Mouse (Mus musculus) hindbrain, embryonic 14.5 days (tissue): ENCODE data around the gene Neurod2. TPM values are rescaled to one million over a fixed set of nuclear protein-coding genes. Genes with fewer than 3 reads are reported as not detected.
A peak's percentile ranks its signal among the peaks of the same experiment; 100 is the strongest.

Experiments used
- ATAC-seq: fragments of 200-750 bp; cut with Nextera tagmentation; 2 replicates; pipeline ENCODE4 v1.8.0; 2017; ENCODE audit warnings: moderate number of reproducible peaks, mild to moderate bottlenecking, moderate TSS enrichment, moderate library complexity; ENCODE audit not compliant: low FRiP score
- DNase-seq: peaks from one replicate; pipeline ENCODE4 v3.0.0-alpha.2; 2015; ENCODE audit warnings: low spot score
- H3K27ac ChIP-seq: fragments of 300-500 bp; sonication (generic); 2 replicates; pipeline ENCODE4 v1.5.1; 2014; ENCODE audit warnings: mild to moderate bottlenecking, moderate library complexity
- H3K27me3 ChIP-seq: fragments of 300-500 bp; sonication (generic); 2 replicates; pipeline ENCODE4 v1.6.1; 2014; ENCODE audit warnings: mild to moderate bottlenecking, low read length, mixed read lengths; ENCODE audit not compliant: control insufficient read depth, insufficient read depth
- H3K36me3 ChIP-seq: fragments of 300-500 bp; sonication (generic); replicated peaks from 2 replicates; pipeline ENCODE4 v1.6.1; 2014; ENCODE audit not compliant: control insufficient read depth, insufficient read depth
- H3K4me1 ChIP-seq: fragments of 300-500 bp; sonication (generic); replicated peaks from 2 replicates; pipeline ENCODE4 v1.6.1; 2014; ENCODE audit warnings: antibody characterized with exemption, low read length, mixed read lengths; ENCODE audit not compliant: control insufficient read depth, insufficient read depth
- H3K4me2 ChIP-seq: fragments of 300-500 bp; sonication (generic); replicated peaks from 2 replicates; pipeline ENCODE4 v1.6.1; 2014; ENCODE audit warnings: mild to moderate bottlenecking, moderate library complexity
- H3K4me3 ChIP-seq: fragments of 300-500 bp; sonication (generic); replicated peaks from 2 replicates; pipeline ENCODE4 v1.5.1; 2014; ENCODE audit warnings: mild to moderate bottlenecking, low read length
- H3K9ac ChIP-seq: fragments of 300-500 bp; sonication (generic); 2 replicates; pipeline ENCODE4 v1.6.1; 2014
- H3K9me3 ChIP-seq: fragments of 300-500 bp; sonication (generic); 2 replicates; pipeline ENCODE4 v1.6.1; 2016; ENCODE audit warnings: low read length; ENCODE audit not compliant: control insufficient read depth
- WGBS: fragments of 180-500 bp; shearing (Covaris S2); extraction: QIAGEN DNeasy Blood & Tissue Kit; methylation state at CpG from one replicate; pipeline ENCODE4 v1.1.7; 2014; 5-methylcytosine and 5-hydroxymethylcytosine counted together
- polyA plus RNA-seq: library from polyadenylated mRNA; unstranded; fragments of >200 nt; fragmentation: Nextera tagmentation; extraction: Ambion mirVana; gene quantifications from 2 replicates; pipeline ENCODE4 v1.2.1, GENCODE M21; 2014

Neurod2 gene
- polyA plus RNA-seq, 1 experiment from 2014 or later: 25.5 TPM

GRCm38 (mm10) chr11:98336245-98337107, 7.0 kb upstream of the Neurod2 start:
- Histone ChIP-seq H3K27me3 (peaks cover 92% of the 10 kb centered on the region), H3K4me3 (no peak overlapping the region), H3K9ac (no peak overlapping the region), H3K4me2 (no peak overlapping the region), H3K36me3 (no peaks in the 10 kb centered on the region), H3K9me3 (no peaks in the 10 kb centered on the region), H3K27ac (no peak overlapping the region), H3K4me1 (peaks cover 28% of the 10 kb centered on the region; the same call in 1 of the 2 replicates)
- ATAC-seq (no peak), DNase-seq (no peak)
- WGBS: 23% methylated on average over 13 of the region's 13 CpGs

- H3K4me3 ChIP-seq: no peak overlapping the region
- H3K4me1 ChIP-seq: peaks cover 28% of the 10 kb centered on the region; the same call in 1 of the 2 replicates
- no peak overlapping the region for H3K4me2 ChIP-seq
- 9% methylated on average over 9 of the region's 9 CpGs for WGBS
- H3K36me3 ChIP-seq: no peaks in the 10 kb centered on the region
- no peak overlapping the region for H3K9ac ChIP-seq
- no peaks in the 10 kb centered on the region for H3K9me3 ChIP-seq
- H3K27me3 ChIP-seq: peaks cover 95% of the 10 kb centered on the region
- DNase-seq (no peak), ATAC-seq (no peak)
- no peak overlapping the region for H3K27ac ChIP-seq
Observed at GRCm38 (mm10) chr11:98335250-98335649, 5.8 kb upstream of the Neurod2 start.

- Histone ChIP-seq H3K27ac (peak overlapping the region; percentile 48), H3K36me3 (no peaks in the 10 kb centered on the region), H3K4me3 (peak overlapping the region; percentile 27), H3K4me2 (peak overlapping the region; percentile 59), H3K9ac (peak overlapping the region; percentile 44), H3K9me3 (no peaks in the 10 kb centered on the region), H3K4me1 (peaks cover 17% of the 10 kb centered on the region; the same call in 1 of the 2 replicates), H3K27me3 (peaks cover 95% of the 10 kb centered on the region)
- ATAC-seq: peak; percentile 15; the same call in 1 of the 2 replicates
- 1% methylated on average over 37 of the region's 41 CpGs for whole genome bisulfite sequencing
- DNase-seq: no peak
Observed at GRCm38 (mm10) chr11:98333981-98334741, 4.7 kb upstream of the Neurod2 start.

GRCm38 (mm10) chr11:98333263-98333696, 3.8 kb upstream of the Neurod2 start:
- WGBS: 73% methylated on average over 10 of the region's 10 CpGs
- Histone ChIP-seq H3K27me3 (peaks cover 92% of the 10 kb centered on the region), H3K4me3 (no peak overlapping the region), H3K4me2 (no peak overlapping the region), H3K4me1 (peaks cover 14% of the 10 kb centered on the region; the same call in 1 of the 2 replicates), H3K9me3 (no peaks in the 10 kb centered on the region), H3K27ac (peak overlapping the region; percentile 65), H3K9ac (no peak overlapping the region), H3K36me3 (no peaks in the 10 kb centered on the region)
- ATAC-seq (no peak), DNase-seq (no peak)

- H3K27ac ChIP-seq: 0 out of 2 replicates have a peak overlapping the region, but pooled peaks have one; percentile 65
Observed at GRCm38 (mm10) chr11:98332841-98333240, 3.4 kb upstream of the Neurod2 start.

GRCm38 (mm10) chr11:98332186-98332585, 2.7 kb upstream of the Neurod2 start:
- WGBS: 82% methylated on average over 3 of the region's 3 CpGs

More at GRCm38 (mm10) chr11:98332841-98333240, 3.4 kb upstream of the Neurod2 start:
- Histone ChIP-seq H3K4me1 (peaks cover 18% of the 10 kb centered on the region; the same call in 1 of the 2 replicates), H3K27me3 (peaks cover 92% of the 10 kb centered on the region), H3K4me3 (no peak overlapping the region), H3K9me3 (no peaks in the 10 kb centered on the region), H3K36me3 (no peaks in the 10 kb centered on the region), H3K4me2 (no peak overlapping the region), H3K9ac (no peak overlapping the region)
- ATAC-seq: no peak
- no peak for DNase-seq
- 83% methylated on average over 4 of the region's 4 CpGs for WGBS

GRCm38 (mm10) chr11:98331401-98331800, 2.0 kb upstream of the Neurod2 start:
- Histone ChIP-seq H3K9ac (no peak overlapping the region), H3K4me2 (no peak overlapping the region), H3K27me3 (peaks cover 91% of the 10 kb centered on the region), H3K27ac (no peak overlapping the region), H3K9me3 (no peaks in the 10 kb centered on the region), H3K4me3 (no peak overlapping the region), H3K4me1 (peaks cover 21% of the 10 kb centered on the region; the same call in 1 of the 2 replicates), H3K36me3 (no peaks in the 10 kb centered on the region)
- DNase-seq: no peak
- 70% methylated on average over 1 of the region's 1 CpGs for WGBS
- ATAC-seq: no peak

More at GRCm38 (mm10) chr11:98332186-98332585, 2.7 kb upstream of the Neurod2 start:
- no peaks in the 10 kb centered on the region for H3K36me3 ChIP-seq
- H3K27ac ChIP-seq: no peak overlapping the region
- ATAC-seq (no peak), DNase-seq (no peak)
- H3K9ac ChIP-seq: no peak overlapping the region
- H3K4me2 ChIP-seq: no peak overlapping the region
- H3K4me3 ChIP-seq: no peak overlapping the region
- H3K9me3 ChIP-seq: no peaks in the 10 kb centered on the region
- peaks cover 21% of the 10 kb centered on the region; the same call in 1 of the 2 replicates for H3K4me1 ChIP-seq
- H3K27me3 ChIP-seq: peaks cover 92% of the 10 kb centered on the region

GRCm38 (mm10) chr11:98330745-98331204, 1.3 kb upstream of the Neurod2 start:
- Histone ChIP-seq H3K9me3 (no peaks in the 10 kb centered on the region), H3K4me2 (no peak overlapping the region), H3K27ac (peak overlapping the region; percentile 87), H3K4me1 (peaks cover 21% of the 10 kb centered on the region; the same call in 1 of the 2 replicates), H3K9ac (no peak overlapping the region), H3K36me3 (no peaks in the 10 kb centered on the region), H3K4me3 (no peak overlapping the region), H3K27me3 (peaks cover 91% of the 10 kb centered on the region)
- DNase-seq: no peak
- WGBS: 54% methylated on average over 2 of the region's 2 CpGs
- no peak for ATAC-seq
